Mouse (Mus musculus) olfactory bulb, adult 2 months (tissue): ENCODE measurements at regions not wholly inside any gene's neighbourhood (a gene's known extent, or its start where the extent isn't known, plus 50 kb on each side); places are given as distances from the start of the nearest gene placed in this dataset.

Experiments used
- H3K27ac ChIP-seq: fragments of 200-500 bp; 2 replicates; pipeline ENCODE4 v1.5.1; 2012; ENCODE audit warnings: low read depth, low read length; ENCODE audit not compliant: insufficient read depth
- H3K4me1 ChIP-seq: fragments of 200-500 bp; 2 replicates; pipeline ENCODE4 v1.6.1; 2012; ENCODE audit warnings: low read length; ENCODE audit not compliant: control insufficient read depth, insufficient read depth
- H3K4me3 ChIP-seq: fragments of 200-500 bp; 2 replicates; pipeline ENCODE4 v1.5.1; 2012; ENCODE audit warnings: mild to moderate bottlenecking, low read depth, low read length, moderate library complexity; ENCODE audit not compliant: insufficient read depth
- CTCF ChIP-seq: fragments of 200-500 bp; IDR thresholded peaks from 2 replicates; pipeline ENCODE4 v1.5.1; 2012; ENCODE audit warnings: low read depth, mild to moderate bottlenecking, low read length, moderate library complexity; ENCODE audit not compliant: insufficient read depth
- POLR2A ChIP-seq: fragments of 200-500 bp; IDR thresholded peaks from 2 replicates; pipeline ENCODE4 v1.6.1; 2012; ENCODE audit warnings: mild to moderate bottlenecking, low read depth, low read length, moderate library complexity; ENCODE audit not compliant: insufficient read depth
- WGBS: fragments of 180-500 bp; shearing (Covaris S2); methylation state at CpG from one replicate; pipeline ENCODE4 v1.1.7; 2018; 5-methylcytosine and 5-hydroxymethylcytosine counted together

GRCm38 (mm10) chr9:120690961-120691941 lies 120.0 kb downstream of the Rpl14 start:
- Histone ChIP-seq H3K4me3 (peak overlapping the region; percentile 3), H3K27ac (peak overlapping the region; percentile 30), H3K4me1 (peaks cover 20% of the 10 kb centered on the region)
- TF ChIP-seq POLR2A (no peak), CTCF (peak; percentile 25; the same call in 1 of the 2 replicates)
- WGBS: 7% methylated on average over 30 of the region's 30 CpGs

- Histone ChIP-seq H3K4me3 (peak overlapping the region; percentile 3; the same call in 1 of the 2 replicates), H3K27ac (peak overlapping the region; percentile 16; the same call in 1 of the 2 replicates), H3K4me1 (peaks cover 20% of the 10 kb centered on the region)
- 25% methylated on average over 14 of the region's 14 CpGs for WGBS
- no peak for TF ChIP-seq CTCF
- TF ChIP-seq POLR2A: no peak
These were observed 120.7 kb downstream of the Rpl14 start for GRCm38 (mm10) chr9:120691971-120692401.

- WGBS: 37% methylated on average over 5 of the region's 5 CpGs
- H3K27ac ChIP-seq: no peak overlapping the region
- no peak overlapping the region for H3K4me3 ChIP-seq
- TF ChIP-seq POLR2A (no peak), CTCF (no peak)
- H3K4me1 ChIP-seq: peaks cover 22% of the 10 kb centered on the region
These were observed 123.2 kb downstream of the Rpl14 start for GRCm38 (mm10) chr9:120694457-120694856.

- TF ChIP-seq CTCF: no peak
- TF ChIP-seq POLR2A: no peak
- WGBS: 92% methylated on average over 10 of the region's 10 CpGs
- H3K27ac ChIP-seq: no peak overlapping the region
- no peak overlapping the region for H3K4me3 ChIP-seq
- H3K4me1 ChIP-seq: peaks cover 16% of the 10 kb centered on the region
These were observed 124.7 kb downstream of the Rpl14 start for GRCm38 (mm10) chr9:120695966-120696365.

- WGBS: 96% methylated on average over 7 of the region's 7 CpGs
- Histone ChIP-seq H3K4me3 (no peak overlapping the region), H3K27ac (no peak overlapping the region), H3K4me1 (0 out of 2 replicates have a peak, but pooled peaks cover 2% of the 10 kb centered on the region)
- TF ChIP-seq POLR2A: no peak
- TF ChIP-seq CTCF: no peak
These were observed 126.5 kb downstream of the Rpl14 start for GRCm38 (mm10) chr9:120697749-120698148.

- no peak for TF ChIP-seq CTCF
- TF ChIP-seq POLR2A: no peak
- H3K27ac ChIP-seq: no peak overlapping the region
- WGBS: 90% methylated on average over 5 of the region's 5 CpGs
- H3K4me1 ChIP-seq: 0 out of 2 replicates have a peak, but pooled peaks cover 2% of the 10 kb centered on the region
- H3K4me3 ChIP-seq: no peak overlapping the region
These were observed 128.5 kb downstream of the Rpl14 start for GRCm38 (mm10) chr9:120699781-120700180.

- Histone ChIP-seq H3K4me1 (no peaks in the 10 kb centered on the region), H3K27ac (no peak overlapping the region), H3K4me3 (no peak overlapping the region)
- TF ChIP-seq CTCF: no peak
- no peak for TF ChIP-seq POLR2A
- WGBS: 75% methylated on average over 7 of the region's 7 CpGs
These were observed 131.6 kb downstream of the Rpl14 start for GRCm38 (mm10) chr9:120702836-120703235.

GRCm38 (mm10) chr9:120703291-120703930 lies 132.2 kb downstream of the Rpl14 start:
- 0 out of 2 replicates have a peak, but pooled peaks cover under 1% of the 10 kb centered on the region for H3K4me1 ChIP-seq
- no peak for TF ChIP-seq CTCF
- no peak for TF ChIP-seq POLR2A
- no peak overlapping the region for H3K4me3 ChIP-seq
- 63% methylated on average over 10 of the region's 10 CpGs for WGBS
- H3K27ac ChIP-seq: no peak overlapping the region
